Mouse (Mus musculus) small intestine, adult 2 months (tissue): ENCODE results near the gene Cep128. TPM values are rescaled to one million over a fixed set of nuclear protein-coding genes. Genes with fewer than 3 reads are reported as not detected.

Experiments used
- H3K27ac ChIP-seq: fragments of 200-500 bp; 2 replicates; pipeline ENCODE4 v1.5.1; 2012; ENCODE audit warnings: low read depth, low read length, control low read depth, inconsistent platforms; ENCODE audit not compliant: insufficient read depth
- H3K27me3 ChIP-seq: fragments of 200-500 bp; 2 replicates; pipeline ENCODE4 v1.6.1; 2012; ENCODE audit warnings: mild to moderate bottlenecking, moderate library complexity, low read length, inconsistent platforms; ENCODE audit not compliant: control insufficient read depth, insufficient read depth
- H3K36me3 ChIP-seq: fragments of 200-500 bp; 2 replicates; pipeline ENCODE4 v1.6.1; 2012; ENCODE audit warnings: mild to moderate bottlenecking, low read length, control low read depth, inconsistent platforms; ENCODE audit not compliant: control insufficient read depth, insufficient read depth
- H3K4me1 ChIP-seq: fragments of 200-500 bp; 2 replicates; pipeline ENCODE4 v1.6.1; 2012; ENCODE audit warnings: low read length, inconsistent platforms, mixed read lengths; ENCODE audit not compliant: control insufficient read depth, insufficient read depth, insufficient read length
- H3K4me3 ChIP-seq: fragments of 200-500 bp; 2 replicates; pipeline ENCODE4 v1.5.1; 2012; ENCODE audit warnings: low read depth, mild to moderate bottlenecking, control low read depth, inconsistent platforms, low read length, moderate library complexity
- CTCF ChIP-seq: fragments of 200-500 bp; IDR thresholded peaks from 2 replicates; pipeline ENCODE4 v1.5.1; 2012; ENCODE audit warnings: low read depth, mild to moderate bottlenecking, control low read depth, inconsistent platforms, low read length, moderate library complexity, mixed read lengths; ENCODE audit not compliant: insufficient replicate concordance, insufficient read length; ENCODE audit errors: extremely low read depth
- POLR2A ChIP-seq: fragments of 200-500 bp; IDR thresholded peaks from 2 replicates; pipeline ENCODE4 v1.6.1; 2012; ENCODE audit warnings: low read depth, mild to moderate bottlenecking, control low read depth, inconsistent platforms, low read length, moderate library complexity
- WGBS: fragments of 180-500 bp; shearing (Covaris S2); methylation state at CpG from one replicate; pipeline ENCODE4 v1.1.7; 2018; 5-methylcytosine and 5-hydroxymethylcytosine counted together
- polyA plus RNA-seq: library from polyadenylated mRNA; depleted of rRNA; stranded (reverse); fragments of >200 nt; gene quantifications from 2 replicates; pipeline ENCODE4 v1.2.3, GENCODE M21; 2012

The Cep128 gene
- polyA plus RNA-seq, 1 experiment: 0.95 TPM

- Histone ChIP-seq H3K27ac (no peak overlapping the region), H3K4me1 (no peaks in the 10 kb centered on the region), H3K36me3 (no peaks in the 10 kb centered on the region), H3K4me3 (no peak overlapping the region), H3K27me3 (no peaks in the 10 kb centered on the region)
- WGBS: 83% methylated on average over 3 of the region's 3 CpGs
- TF ChIP-seq CTCF (no peak), POLR2A (no peak)
Observed at GRCm38 (mm10) chr12:91307733-91308132, 76.5 kb downstream of the Cep128 start.

- Histone ChIP-seq H3K36me3 (no peaks in the 10 kb centered on the region), H3K4me3 (no peak overlapping the region), H3K27me3 (no peaks in the 10 kb centered on the region), H3K4me1 (no peaks in the 10 kb centered on the region), H3K27ac (no peak overlapping the region)
- WGBS: 78% methylated on average over 7 of the region's 7 CpGs
- TF ChIP-seq POLR2A (no peak), CTCF (no peak)
Observed at GRCm38 (mm10) chr12:91305769-91306168, 78.4 kb downstream of the Cep128 start.

GRCm38 (mm10) chr12:91305038-91305437, 79.2 kb downstream of the Cep128 start:
- Histone ChIP-seq H3K36me3 (no peaks in the 10 kb centered on the region), H3K4me1 (no peaks in the 10 kb centered on the region), H3K27me3 (no peaks in the 10 kb centered on the region), H3K27ac (no peak overlapping the region), H3K4me3 (no peak overlapping the region)
- TF ChIP-seq POLR2A (no peak), CTCF (no peak)
- 83% methylated on average over 5 of the region's 5 CpGs for WGBS

- Histone ChIP-seq H3K4me1 (no peaks in the 10 kb centered on the region), H3K27ac (no peak overlapping the region)
- WGBS: 89% methylated on average over 6 of the region's 6 CpGs
Observed at GRCm38 (mm10) chr12:91298700-91299099, 85.5 kb downstream of the Cep128 start.

GRCm38 (mm10) chr12:91295870-91296269, 88.3 kb downstream of the Cep128 start:
- Histone ChIP-seq H3K27me3 (no peaks in the 10 kb centered on the region), H3K4me3 (no peak overlapping the region), H3K36me3 (peaks cover 1% of the 10 kb centered on the region; the same call in 1 of the 2 replicates), H3K4me1 (no peaks in the 10 kb centered on the region), H3K27ac (no peak overlapping the region)
- WGBS: 90% methylated on average over 7 of the region's 7 CpGs
- no peak for TF ChIP-seq CTCF
- no peak for TF ChIP-seq POLR2A

More at GRCm38 (mm10) chr12:91298700-91299099, 85.5 kb downstream of the Cep128 start:
- H3K4me3 ChIP-seq: no peak overlapping the region
- TF ChIP-seq CTCF: no peak
- no peak for TF ChIP-seq POLR2A
- H3K27me3 ChIP-seq: no peaks in the 10 kb centered on the region
- no peaks in the 10 kb centered on the region; the same call in 1 of the 2 replicates for H3K36me3 ChIP-seq

GRCm38 (mm10) chr12:91295436-91295835, 88.8 kb downstream of the Cep128 start:
- WGBS: 96% methylated on average over 3 of the region's 3 CpGs
- Histone ChIP-seq H3K4me1 (no peaks in the 10 kb centered on the region), H3K27me3 (no peaks in the 10 kb centered on the region), H3K27ac (no peak overlapping the region), H3K4me3 (no peak overlapping the region), H3K36me3 (peaks cover 1% of the 10 kb centered on the region; the same call in 1 of the 2 replicates)
- TF ChIP-seq CTCF (no peak), POLR2A (no peak)

- Histone ChIP-seq H3K27me3 (no peaks in the 10 kb centered on the region), H3K4me1 (no peaks in the 10 kb centered on the region), H3K36me3 (no peaks in the 10 kb centered on the region), H3K27ac (no peak overlapping the region), H3K4me3 (no peak overlapping the region)
- TF ChIP-seq POLR2A (no peak), CTCF (no peak)
- WGBS: 90% methylated on average over 2 of the region's 2 CpGs
Observed at GRCm38 (mm10) chr12:91273936-91274335, 110.3 kb downstream of the Cep128 start.
